In genomic region chr11:59956749-59957148, GRCm38 (mm10) we compare ENCODE assay signal across 17 mouse cellular contexts. TPM values are rescaled to one million over a fixed set of nuclear protein-coding genes. Genes with fewer than 3 reads are reported as not detected.
A peak's percentile ranks its signal among the peaks of the same experiment; 100 is the strongest.
DNase-seq lines count a peak whose midpoint lies in the region; ATAC-seq and TF ChIP-seq lines count a peak whose summit lies in the region.
"Had no signal": no experiment of that assay in that cellular context is flagged by ENCODE, and none has a peak within 500 bp of the region (broad histone marks: within the 10 kb centered on the region; RNA-seq: fewer than 3 reads in every experiment).

No protein-coding gene starts in this region.

- no peak overlapping the region for H3K4me3 ChIP-seq in lung, adult 2 months (replicated peaks; ENCODE audit: extremely low read depth, low read depth, low read length)
- H3K4me3 ChIP-seq in lung, postnatal 0 days (ENCODE audit: low read depth, low read length): no peak overlapping the region
- H3K4me3 ChIP-seq in forebrain, embryonic 11.5 days (ENCODE audit: low read depth, low read length): no peak overlapping the region
- H3K4me3 ChIP-seq: embryonic facial prominence, embryonic 13.5 days; forebrain, embryonic 13.5 days; gastrocnemius, adult 2 months; heart, embryonic 12.5 days; hindbrain, embryonic 10.5 days had no signal

- no peaks in the 10 kb centered on the region; the same call in 1 of the 2 replicates for H3K36me3 ChIP-seq in lung, postnatal 0 days (ENCODE audit: insufficient read depth, low read length)
- no peaks in the 10 kb centered on the region for H3K36me3 ChIP-seq in forebrain, embryonic 11.5 days (ENCODE audit: control insufficient read depth, insufficient read depth, low read length)

- no peaks in the 10 kb centered on the region for H3K9me3 ChIP-seq in lung, postnatal 0 days (ENCODE audit: low read length)
- no peaks in the 10 kb centered on the region for H3K9me3 ChIP-seq in forebrain, embryonic 11.5 days (ENCODE audit: control insufficient read depth, low read length)
- H3K9me3 ChIP-seq: embryonic facial prominence, embryonic 13.5 days; forebrain, embryonic 13.5 days; heart, embryonic 12.5 days; hindbrain, embryonic 10.5 days had no signal

- H3K9ac ChIP-seq in lung, postnatal 0 days (replicated peaks; ENCODE audit: low read depth): no peak overlapping the region
- H3K9ac ChIP-seq in forebrain, embryonic 11.5 days (ENCODE audit: low read length): no peak overlapping the region
- H3K9ac ChIP-seq: embryonic facial prominence, embryonic 13.5 days; forebrain, embryonic 13.5 days; heart, embryonic 12.5 days had no signal

- 62% methylated on average over 6 of the region's 6 CpGs for WGBS in lung, adult 2 months
- WGBS in lung, postnatal 0 days: 68% methylated on average over 6 of the region's 6 CpGs
- WGBS in forebrain, embryonic 11.5 days: 74% methylated on average over 6 of the region's 6 CpGs

- H3K27ac ChIP-seq in lung, postnatal 0 days (ENCODE audit: low read length): no peak overlapping the region
- H3K27ac ChIP-seq in forebrain, embryonic 11.5 days (ENCODE audit: low read depth, low read length): no peak overlapping the region
- H3K27ac ChIP-seq: embryonic facial prominence, embryonic 13.5 days; forebrain, embryonic 13.5 days; gastrocnemius, adult 2 months; hindbrain, embryonic 10.5 days had no signal

- DNase-seq in lung, adult 2 months: peak; percentile 50
- DNase-seq in lung, postnatal 4 days: no peak
- peak; percentile 41 for DNase-seq in lung, postnatal 0 days (ENCODE audit: low spot score)
- DNase-seq in lung, postnatal 14 days: peak; percentile 34
- DNase-seq in testis, postnatal 14 days (ENCODE audit: low spot score): peak; percentile 79
- DNase-seq in forebrain, embryonic 11.5 days (ENCODE audit: low spot score): no peak
- DNase-seq: adrenal gland, adult 2 months; adrenal gland, postnatal 25 days; cerebellum, adult 18-20 months; cerebellum, adult 9-11 months; cerebellum, postnatal 36 days; gastrocnemius, adult 2 months; gastrocnemius, postnatal 25 days had no signal

- no peak for TF ChIP-seq EP300 in lung, postnatal 0 days (IDR thresholded peaks at IDR 0.05)

- peak; percentile 52 for ATAC-seq in lung, postnatal 0 days
- ATAC-seq in forebrain, embryonic 11.5 days (replicated peaks; ENCODE audit: low FRiP score): no peak
- ATAC-seq: forebrain, embryonic 13.5 days had no signal

- H3K4me2 ChIP-seq in lung, postnatal 0 days (replicated peaks; ENCODE audit: low read depth, low read length): no peak overlapping the region
- H3K4me2 ChIP-seq in forebrain, embryonic 11.5 days (ENCODE audit: low read depth, low read length, severe bottlenecking): no peak overlapping the region
- H3K4me2 ChIP-seq: embryonic facial prominence, embryonic 13.5 days; forebrain, embryonic 13.5 days; heart, embryonic 12.5 days had no signal

- H3K27me3 ChIP-seq in lung, postnatal 0 days (replicated peaks; ENCODE audit: insufficient read depth, low read length): no peaks in the 10 kb centered on the region
- H3K27me3 ChIP-seq in forebrain, embryonic 11.5 days (ENCODE audit: control insufficient read depth, insufficient read depth, low read length): no peaks in the 10 kb centered on the region
- H3K27me3 ChIP-seq: forebrain, embryonic 13.5 days; heart, embryonic 12.5 days had no signal

- H3K4me1 ChIP-seq in lung, adult 2 months (ENCODE audit: control insufficient read depth, insufficient read depth, low read length): 0 out of 2 replicates have a peak, but pooled peaks cover 2% of the 10 kb centered on the region
- H3K4me1 ChIP-seq in lung, postnatal 0 days (ENCODE audit: insufficient read depth, low read depth, low read length): no peaks in the 10 kb centered on the region
- H3K4me1 ChIP-seq in forebrain, embryonic 11.5 days (replicated peaks; ENCODE audit: control insufficient read depth, insufficient read depth, low read length): no peaks in the 10 kb centered on the region
- H3K4me1 ChIP-seq: forebrain, embryonic 13.5 days had no signal

- TF ChIP-seq CTCF in lung, adult 2 months (IDR thresholded peaks at IDR 0.05; ENCODE audit: insufficient read depth, low read length): no peak
- TF ChIP-seq CTCF in lung, postnatal 0 days (IDR thresholded peaks at IDR 0.05): no peak

- no peak for TF ChIP-seq POLR2A in lung, adult 2 months (IDR thresholded peaks at IDR 0.05; ENCODE audit: borderline replicate concordance, extremely low read depth, low read depth, low read length)

RNA-seq across cellular contexts. Expression of gene Rasd1, which starts 8.0 kb away (rescaled TPM):
- polyA plus RNA-seq in lung, adult 2 months (2012; rRNA removed): 3.0 and 4.3 TPM in 2 replicates
- 3.3 and 4.0 TPM in 2 replicates for polyA plus RNA-seq in lung, postnatal 0 days (2015; fragmentation: Nextera tagmentation; extraction: Ambion mirVana)
- 1.5 and 1.7 TPM in 2 replicates for polyA plus RNA-seq in forebrain, embryonic 11.5 days (2014; fragmentation: Nextera tagmentation; extraction: Ambion mirVana)

RNA-seq across cellular contexts. Expression of gene Med9, which starts 8.7 kb away (rescaled TPM):
- 21.2 and 21.5 TPM in 2 replicates for polyA plus RNA-seq in lung, adult 2 months (2012; rRNA removed)
- 29.0 and 31.3 TPM in 2 replicates for polyA plus RNA-seq in lung, postnatal 0 days (2015; fragmentation: Nextera tagmentation; extraction: Ambion mirVana)
- polyA plus RNA-seq in forebrain, embryonic 11.5 days (2014; fragmentation: Nextera tagmentation; extraction: Ambion mirVana): 51.3 and 53.0 TPM in 2 replicates

Comparison
In these comparisons a context has a peak if more than half of its experiments do, and no peak if none do; other contexts are left out.
1. DNase-seq: peak in lung, adult 2 months (single experiment), lung, postnatal 0 days (single experiment), lung, postnatal 14 days (single experiment) and testis, postnatal 14 days (single experiment); none in lung, postnatal 4 days (0 of 2) and forebrain, embryonic 11.5 days (single experiment).